Mouse (Mus musculus) T-helper 17 cell (primary cell): ENCODE measurements around the gene Aar2.

Source experiments
- in situ Hi-C, 2 experiments: fragments of 300-600 bp; cut with MboI, MseI; formaldehyde crosslinking; loops; 1 replicate in 1 of 2; 2 replicates in 1 of 2; pipeline ENCODE4 v1.15.1; 2025; ENCODE audit warnings: high pct_unique_total_duplicates in 2 of 2

The Aar2 gene

DNA sequence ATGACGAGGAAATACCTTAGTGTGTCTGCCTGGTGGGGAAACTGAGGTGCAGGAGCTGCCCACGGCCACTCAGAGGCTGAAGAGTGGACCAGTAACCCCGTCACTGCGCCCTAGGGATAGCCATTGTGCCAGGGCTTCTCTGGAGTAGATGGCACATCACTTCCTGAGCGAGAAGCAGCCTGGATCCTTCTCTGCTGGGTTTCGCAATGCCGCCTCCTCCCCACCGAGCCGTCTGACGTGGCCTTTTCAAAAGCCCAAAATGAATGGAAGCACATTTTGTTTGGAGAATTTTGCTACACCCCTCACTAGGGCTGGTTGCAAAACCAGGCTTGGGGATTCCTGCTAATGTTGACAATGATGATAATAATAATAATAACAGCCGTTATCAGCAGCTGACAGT lies 70.2 kb downstream of the Aar2 start:
- in situ Hi-C loops = no loop called here
